25 mouse cellular contexts compared by ENCODE assay signal in genomic region chr6:30680442-30680841, GRCm38 (mm10). TPM values are rescaled to one million over a fixed set of nuclear protein-coding genes. Genes with fewer than 3 reads are reported as not detected.
DNase-seq lines count a peak whose midpoint lies in the region; ATAC-seq and TF ChIP-seq lines count a peak whose summit lies in the region.
"Had no signal": no experiment of that assay in that cellular context is flagged by ENCODE, and none has a peak within 500 bp of the region (broad histone marks: within the 10 kb centered on the region; RNA-seq: fewer than 3 reads in every experiment).

No protein-coding gene starts in this region.

- no peak for TF ChIP-seq CTCF in lung, embryonic 14.5 days (IDR thresholded peaks at IDR 0.05; ENCODE audit: low read depth)

- no peak overlapping the region for H3K9ac ChIP-seq in heart, embryonic 12.5 days
- no peak overlapping the region for H3K9ac ChIP-seq in lung, embryonic 14.5 days
- H3K9ac ChIP-seq in embryonic facial prominence, embryonic 13.5 days, result no peak overlapping the region
- no peak overlapping the region for H3K9ac ChIP-seq in limb, embryonic 14.5 days (ENCODE audit: low read depth, low read length, severe bottlenecking)
- H3K9ac ChIP-seq: forebrain, postnatal 0 days; liver, embryonic 14.5 days had no signal

- H3K9me3 ChIP-seq in heart, embryonic 10.5 days, result no peaks in the 10 kb centered on the region
- no peaks in the 10 kb centered on the region for H3K9me3 ChIP-seq in heart, embryonic 12.5 days (replicated peaks)
- H3K9me3 ChIP-seq in lung, embryonic 14.5 days (ENCODE audit: low read depth, low read length), result no peaks in the 10 kb centered on the region
- no peaks in the 10 kb centered on the region for H3K9me3 ChIP-seq in embryonic facial prominence, embryonic 13.5 days
- no peaks in the 10 kb centered on the region for H3K9me3 ChIP-seq in limb, embryonic 14.5 days (ENCODE audit: control insufficient read depth, low read length)

- H3K4me1 ChIP-seq in heart, embryonic 10.5 days, result peaks cover 50% of the 10 kb centered on the region
- peaks cover 33% of the 10 kb centered on the region for H3K4me1 ChIP-seq in heart, embryonic 12.5 days (replicated peaks)
- H3K4me1 ChIP-seq in lung, embryonic 14.5 days (ENCODE audit: insufficient read depth), result peaks cover 28% of the 10 kb centered on the region
- peaks cover 52% of the 10 kb centered on the region for H3K4me1 ChIP-seq in embryonic facial prominence, embryonic 13.5 days
- peaks cover 50% of the 10 kb centered on the region for H3K4me1 ChIP-seq in limb, embryonic 14.5 days (ENCODE audit: control insufficient read depth, insufficient read depth, low read length)

- no peak for TF ChIP-seq POLR2A in limb, embryonic 14.5 days (IDR thresholded peaks at IDR 0.05; ENCODE audit: borderline replicate concordance, extremely low read depth, insufficient read depth, insufficient read length)

- peak overlapping the region; percentile 69 for H3K27ac ChIP-seq in heart, embryonic 10.5 days
- no peak overlapping the region for H3K27ac ChIP-seq in heart, embryonic 12.5 days (ENCODE audit: poor library complexity, severe bottlenecking)
- H3K27ac ChIP-seq in lung, embryonic 14.5 days (ENCODE audit: low read depth), result 0 out of 2 replicates have a peak overlapping the region, but pooled peaks have one; percentile 37
- H3K27ac ChIP-seq in embryonic facial prominence, embryonic 13.5 days, result peak overlapping the region; percentile 78
- peak overlapping the region; percentile 70 for H3K27ac ChIP-seq in limb, embryonic 14.5 days (replicated peaks; ENCODE audit: low read depth, low read length)
- H3K27ac ChIP-seq: liver, embryonic 14.5 days had no signal

- H3K36me3 ChIP-seq in heart, embryonic 10.5 days, result no peaks in the 10 kb centered on the region
- H3K36me3 ChIP-seq in heart, embryonic 12.5 days, result no peaks in the 10 kb centered on the region
- no peaks in the 10 kb centered on the region for H3K36me3 ChIP-seq in lung, embryonic 14.5 days (ENCODE audit: insufficient read depth)
- H3K36me3 ChIP-seq in embryonic facial prominence, embryonic 13.5 days, result 0 out of 2 replicates have a peak, but pooled peaks cover 3% of the 10 kb centered on the region
- no peaks in the 10 kb centered on the region for H3K36me3 ChIP-seq in limb, embryonic 14.5 days (ENCODE audit: control insufficient read depth, insufficient read depth, low read length)

- H3K4me2 ChIP-seq in heart, embryonic 12.5 days, result no peak overlapping the region
- H3K4me2 ChIP-seq in lung, embryonic 14.5 days, result no peak overlapping the region
- no peak overlapping the region for H3K4me2 ChIP-seq in embryonic facial prominence, embryonic 13.5 days
- H3K4me2 ChIP-seq in limb, embryonic 14.5 days (replicated peaks; ENCODE audit: low read depth, low read length, severe bottlenecking), result no peak overlapping the region

- no peaks in the 10 kb centered on the region for H3K27me3 ChIP-seq in heart, embryonic 10.5 days (ENCODE audit: insufficient read depth, poor library complexity, severe bottlenecking)
- H3K27me3 ChIP-seq in heart, embryonic 12.5 days (replicated peaks), result no peaks in the 10 kb centered on the region
- H3K27me3 ChIP-seq in lung, embryonic 14.5 days (ENCODE audit: insufficient read depth, low read length), result no peaks in the 10 kb centered on the region
- no peaks in the 10 kb centered on the region for H3K27me3 ChIP-seq in embryonic facial prominence, embryonic 13.5 days
- no peaks in the 10 kb centered on the region for H3K27me3 ChIP-seq in limb, embryonic 14.5 days (ENCODE audit: control insufficient read depth, insufficient read depth, low read length)
- H3K27me3 ChIP-seq: CH12.LX had no signal

- ATAC-seq in heart, embryonic 12.5 days (ENCODE audit: insufficient number of reproducible peaks, low FRiP score), result no peak
- ATAC-seq in lung, embryonic 14.5 days (ENCODE audit: insufficient read depth), result 0 out of 2 replicates have a peak, but pooled peaks have one; percentile 22
- no peak for ATAC-seq in embryonic facial prominence, embryonic 13.5 days (ENCODE audit: insufficient number of reproducible peaks, insufficient read depth, low FRiP score, low TSS enrichment, low read depth)
- ATAC-seq in limb, embryonic 14.5 days (ENCODE audit: low FRiP score, low read depth), result peak; percentile 47; the same call in 1 of the 2 replicates
- ATAC-seq: forebrain, postnatal 0 days; lung, postnatal 0 days had no signal

- no peak overlapping the region for H3K4me3 ChIP-seq in heart, embryonic 10.5 days
- H3K4me3 ChIP-seq in heart, embryonic 12.5 days, result no peak overlapping the region
- no peak overlapping the region for H3K4me3 ChIP-seq in lung, embryonic 14.5 days (ENCODE audit: low read depth, low read length)
- H3K4me3 ChIP-seq in embryonic facial prominence, embryonic 13.5 days, result no peak overlapping the region
- no peak overlapping the region for H3K4me3 ChIP-seq in limb, embryonic 14.5 days (replicated peaks; ENCODE audit: low read length)

- intact Hi-C loops in gastrocnemius, postnatal 14 days (cut with DNase I; ENCODE audit: low total_unique reads), result no loop called here

- DNase-seq in heart, embryonic 10.5 days (ENCODE audit: low spot score), result no peak
- peak; percentile 51 for DNase-seq in lung, embryonic 14.5 days
- no peak for DNase-seq in lung, postnatal 25 days (ENCODE audit: low spot score)
- peak; percentile 75 for DNase-seq in limb, embryonic 14.5 days (ENCODE audit: low spot score)
- no peak for DNase-seq in left cerebral cortex, adult 11 months (ENCODE audit: low spot score)
- DNase-seq in gastrocnemius, postnatal 14 days, result no peak
- DNase-seq: adrenal gland, postnatal 25 days; cerebellum, adult 11 months; cerebellum, postnatal 25 days; forebrain, postnatal 0 days; heart, postnatal 36 days; kidney, adult 2 months; layer of hippocampus, postnatal 36 days; right cerebral cortex, postnatal 25 days; thymus, postnatal 14 days had no signal

- 80% methylated on average over 7 of the region's 7 CpGs for WGBS in heart, embryonic 10.5 days
- WGBS in heart, embryonic 12.5 days, result 79% methylated on average over 7 of the region's 7 CpGs
- 42% methylated on average over 7 of the region's 7 CpGs for WGBS in lung, embryonic 14.5 days
- WGBS in embryonic facial prominence, embryonic 13.5 days, result 35% methylated on average over 7 of the region's 7 CpGs
- WGBS in limb, embryonic 14.5 days, result 37% methylated on average over 7 of the region's 7 CpGs

RNA-seq across cellular contexts. Expression of gene Cep41, which starts 13.1 kb away (rescaled TPM):
- 12.5 and 15.3 TPM in 2 replicates for polyA plus RNA-seq in heart, embryonic 10.5 days (2016; fragmentation: Nextera tagmentation; extraction: Ambion mirVana)
- polyA plus RNA-seq in heart, embryonic 12.5 days (2016; fragmentation: Nextera tagmentation; extraction: Ambion mirVana), result 11.9 TPM in 2 replicates
- polyA plus RNA-seq in lung, embryonic 14.5 days (2014; fragmentation: Nextera tagmentation; extraction: Ambion mirVana), result 11.6 and 12.8 TPM in 2 replicates
- 23.4 and 23.9 TPM in 2 replicates for polyA plus RNA-seq in embryonic facial prominence, embryonic 13.5 days (2015; fragmentation: Nextera tagmentation; extraction: Ambion mirVana)
- polyA plus RNA-seq in limb, embryonic 14.5 days (2012; rRNA removed), result 44.3 and 48.5 TPM in 2 replicates
- polyA plus RNA-seq in limb, embryonic 14.5 days (2014; fragmentation: Nextera tagmentation; extraction: Ambion mirVana), result 41.1 and 50.9 TPM in 2 replicates
- total RNA-seq in gastrocnemius, postnatal 14 days (2021), result 1 to 10 TPM; 1.3 to 2.1 TPM

RNA-seq across cellular contexts. Expression of gene Cpa1, which starts 41.4 kb away (rescaled TPM):
- polyA plus RNA-seq in heart, embryonic 10.5 days (2016; fragmentation: Nextera tagmentation; extraction: Ambion mirVana), result 3.9 and 4.3 TPM in 2 replicates
- polyA plus RNA-seq in heart, embryonic 12.5 days (2016; fragmentation: Nextera tagmentation; extraction: Ambion mirVana), result 1.8 and 2.0 TPM in 2 replicates
- polyA plus RNA-seq in lung, embryonic 14.5 days (2014; fragmentation: Nextera tagmentation; extraction: Ambion mirVana), result 1.9 and 3.0 TPM in 2 replicates
- 0.34 and 0.87 TPM in 2 replicates for polyA plus RNA-seq in embryonic facial prominence, embryonic 13.5 days (2015; fragmentation: Nextera tagmentation; extraction: Ambion mirVana)
- 1.4 and 2.8 TPM in 2 replicates for polyA plus RNA-seq in limb, embryonic 14.5 days (2012; rRNA removed)
- 1.1 and 1.3 TPM in 2 replicates for polyA plus RNA-seq in limb, embryonic 14.5 days (2014; fragmentation: Nextera tagmentation; extraction: Ambion mirVana)
- not detected for total RNA-seq in gastrocnemius, postnatal 14 days (2021)
- total RNA-seq: adrenal gland, postnatal 25 days; CH12.LX; forebrain, postnatal 0 days; gastrocnemius, adult 18-20 months; layer of hippocampus, adult 18-20 months; layer of hippocampus, postnatal 36 days; left cerebral cortex, postnatal 36 days; megakaryocyte, adult 5-6 weeks; MEL had no signal

RNA-seq across cellular contexts. Expression of gene Mest, which starts 42.9 kb away (rescaled TPM):
- polyA plus RNA-seq in heart, embryonic 10.5 days (2016; fragmentation: Nextera tagmentation; extraction: Ambion mirVana), result 3,213 and 4,348 TPM in 2 replicates
- polyA plus RNA-seq in heart, embryonic 12.5 days (2016; fragmentation: Nextera tagmentation; extraction: Ambion mirVana), result 3,424 and 3,742 TPM in 2 replicates
- 1,596 and 1,677 TPM in 2 replicates for polyA plus RNA-seq in lung, embryonic 14.5 days (2014; fragmentation: Nextera tagmentation; extraction: Ambion mirVana)
- polyA plus RNA-seq in embryonic facial prominence, embryonic 13.5 days (2015; fragmentation: Nextera tagmentation; extraction: Ambion mirVana), result 874 and 912 TPM in 2 replicates
- polyA plus RNA-seq in limb, embryonic 14.5 days (2012; rRNA removed), result 3,348 and 4,195 TPM in 2 replicates
- polyA plus RNA-seq in limb, embryonic 14.5 days (2014; fragmentation: Nextera tagmentation; extraction: Ambion mirVana), result 2,178 and 2,321 TPM in 2 replicates
- 100 to 1,000 TPM in 1 of 2 experiments, 10 to 100 TPM in 1; 64.5 to 101 TPM for total RNA-seq in gastrocnemius, postnatal 14 days (2021)

Comparison
In these comparisons a context has a peak if more than half of its experiments do, and no peak if none do; other contexts are left out.
1. DNase-seq: peak in lung, embryonic 14.5 days (single experiment) and limb, embryonic 14.5 days (single experiment); none in heart, embryonic 10.5 days (single experiment), lung, postnatal 25 days (single experiment), left cerebral cortex, adult 11 months (single experiment) and gastrocnemius, postnatal 14 days (single experiment).
2. ATAC-seq: peak in lung, embryonic 14.5 days (single experiment) and limb, embryonic 14.5 days (single experiment); none in heart, embryonic 12.5 days (single experiment) and embryonic facial prominence, embryonic 13.5 days (single experiment).